Mouse (Mus musculus): ENCODE data around the gene Kcnma1. TPM values are rescaled to one million over a fixed set of nuclear protein-coding genes. Genes with fewer than 3 reads are reported as not detected.

The Kcnma1 gene
- total RNA-seq (2021) = under 1 TPM; 0.39 to 0.98 TPM
- long read RNA-seq, experiment 1 = 0 reads
- long read RNA-seq, experiment 2, partial matches to known transcripts = 0 of 1 reads
- long read RNA-seq, experiment 2, other reads (novel, unspliced or antisense) = 1 of 1 reads

DNA sequence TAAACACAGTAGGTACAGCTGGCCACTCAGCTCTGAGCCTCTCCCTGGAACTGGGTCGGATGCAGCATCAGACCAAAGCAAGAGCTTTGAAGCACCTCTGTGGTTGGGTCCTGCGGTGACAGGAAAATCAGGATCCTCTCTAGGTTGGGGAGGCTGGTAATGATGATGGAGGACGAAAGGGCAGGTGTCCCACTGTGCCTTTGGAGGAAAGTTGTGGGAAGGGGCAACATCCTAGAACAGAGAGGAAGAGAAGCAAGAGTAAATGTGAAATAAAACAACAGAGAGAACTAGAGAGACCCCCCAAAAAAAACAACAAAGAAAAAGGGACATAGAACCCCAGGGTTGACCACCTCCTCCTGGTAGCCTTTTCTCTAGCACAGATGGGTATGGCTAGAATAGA is at the start of gene Kcnma1:
Gene Kcnma1, minus strand, starts transcription at position 101 of the 400 bp plus-strand sequence.
- DNase-seq = no peak
- intact Hi-C loops (cut with DNase I) = no loop called here

DNA sequence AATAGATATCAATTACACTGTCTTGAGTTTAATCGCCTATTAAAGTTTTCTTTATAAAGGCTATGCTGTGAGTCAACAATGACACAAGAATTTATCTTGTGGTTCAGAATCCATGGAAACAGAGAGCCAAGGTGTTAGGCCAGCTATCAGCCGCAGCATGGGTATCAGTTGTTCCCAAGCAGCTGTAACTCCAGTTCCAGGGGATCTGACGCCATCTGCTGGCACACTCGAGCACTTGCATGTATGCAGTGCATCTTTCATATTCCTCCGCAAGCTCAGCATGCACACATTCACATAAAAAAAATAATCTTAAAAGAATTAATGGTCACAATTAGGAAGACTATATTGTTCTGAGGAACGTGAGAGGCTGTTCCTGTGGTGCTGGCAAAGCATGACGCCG is 45.5 kb upstream of the Kcnma1 start:
- intact Hi-C loops (cut with DNase I) = loop anchor here (5.0 kb wide), 1 partner anchor 477 kb away; no protein-coding TSS in a partner anchor
- peak in 1 of 2 experiments; percentile 18 for DNase-seq

DNA sequence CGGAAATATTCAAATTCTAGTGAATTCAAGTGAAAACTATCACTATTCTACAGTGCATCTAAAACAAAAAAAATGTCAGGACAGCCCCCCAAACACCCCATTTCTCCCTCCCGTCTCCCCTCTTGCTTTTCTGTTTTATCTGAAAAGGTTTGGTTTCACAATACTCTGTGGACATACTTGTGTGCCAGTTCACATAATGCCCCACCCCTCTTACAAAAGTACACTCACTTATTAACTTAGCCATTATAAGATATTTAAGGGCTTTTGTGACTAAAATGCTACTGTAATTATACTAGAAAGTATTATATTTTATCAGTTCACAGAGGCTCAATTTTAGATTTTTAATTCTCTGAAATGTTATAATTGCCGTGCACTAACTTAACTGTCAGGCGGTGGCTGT is 45.0 kb upstream of the Kcnma1 start:
- no peak for DNase-seq
- intact Hi-C loops (cut with DNase I) = no loop called here

- intact Hi-C loops (cut with DNase I) = no loop called here
- DNase-seq = no peak
These were observed 37.5 kb upstream of the Kcnma1 start for GRCm38 (mm10) chr14:24051821-24052220.

DNA sequence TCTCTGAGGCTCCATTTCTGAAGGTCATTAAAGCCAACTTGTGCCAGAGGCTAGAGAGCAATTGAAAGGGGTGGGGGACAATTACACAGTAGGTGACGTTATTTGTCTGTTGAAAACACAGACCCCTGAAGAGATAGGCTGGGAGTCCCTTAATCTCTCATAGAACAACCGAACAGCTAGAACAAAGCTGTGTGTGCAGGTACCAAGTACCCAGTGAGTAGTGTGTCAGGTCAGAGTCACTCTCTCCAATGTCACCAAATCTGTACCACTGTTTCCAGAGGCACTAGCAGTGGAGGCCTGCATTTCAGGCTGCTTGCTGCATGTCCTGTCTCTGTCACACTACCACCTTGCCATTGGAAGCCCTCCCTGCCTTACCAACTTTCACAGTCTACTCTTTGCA is 22.3 kb upstream of the Kcnma1 start:
- intact Hi-C loops (cut with DNase I) = no loop called here
- no peak for DNase-seq

DNA sequence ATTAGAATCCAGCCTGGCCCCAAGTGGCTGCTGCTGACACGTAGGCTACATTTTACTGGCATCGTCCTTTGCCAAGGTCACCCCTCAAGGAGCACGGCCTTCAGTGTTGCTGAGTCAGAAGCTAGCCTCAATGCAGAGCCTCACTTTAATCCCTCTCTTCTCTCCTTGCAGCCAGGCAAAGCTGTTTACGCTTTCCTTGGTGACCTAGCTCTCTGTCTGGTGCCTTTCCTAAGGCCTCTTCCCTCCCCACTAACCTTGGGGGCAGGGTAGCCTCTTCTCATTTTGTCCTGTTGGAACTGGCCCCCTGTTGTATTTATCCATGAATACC is 21.9 kb upstream of the Kcnma1 start:
- intact Hi-C loops (cut with DNase I) = no loop called here
- DNase-seq = no peak

GRCm38 (mm10) chr14:24035486-24036207 is 21.4 kb upstream of the Kcnma1 start:
- intact Hi-C loops (cut with DNase I) = no loop called here
- no peak for DNase-seq

GRCm38 (mm10) chr14:24032876-24033389 is 18.6 kb upstream of the Kcnma1 start:
- intact Hi-C loops (cut with DNase I) = no loop called here
- DNase-seq = no peak

- intact Hi-C loops (cut with DNase I) = no loop called here
- no peak for DNase-seq
These were observed 17.9 kb upstream of the Kcnma1 start for GRCm38 (mm10) chr14:24032201-24032600.

GRCm38 (mm10) chr14:24020718-24021117 is 6.4 kb upstream of the Kcnma1 start:
- intact Hi-C loops (cut with DNase I) = no loop called here
- DNase-seq = no peak

GRCm38 (mm10) chr14:24009978-24010377 is 4.3 kb downstream of the Kcnma1 start:
- DNase-seq = no peak
- intact Hi-C loops (cut with DNase I) = loop anchor here (2.0 kb wide), 1 partner anchor 427 kb away; no protein-coding TSS in a partner anchor

- DNase-seq = peak; percentile 62 to 82
- intact Hi-C loops (cut with DNase I) = loop anchor here (1.0 to 2.0 kb wide), 2 partner anchors 217 to 425 kb away; no protein-coding TSS in a partner anchor
These were observed 6.0 kb downstream of the Kcnma1 start for GRCm38 (mm10) chr14:24008252-24008651.

DNA sequence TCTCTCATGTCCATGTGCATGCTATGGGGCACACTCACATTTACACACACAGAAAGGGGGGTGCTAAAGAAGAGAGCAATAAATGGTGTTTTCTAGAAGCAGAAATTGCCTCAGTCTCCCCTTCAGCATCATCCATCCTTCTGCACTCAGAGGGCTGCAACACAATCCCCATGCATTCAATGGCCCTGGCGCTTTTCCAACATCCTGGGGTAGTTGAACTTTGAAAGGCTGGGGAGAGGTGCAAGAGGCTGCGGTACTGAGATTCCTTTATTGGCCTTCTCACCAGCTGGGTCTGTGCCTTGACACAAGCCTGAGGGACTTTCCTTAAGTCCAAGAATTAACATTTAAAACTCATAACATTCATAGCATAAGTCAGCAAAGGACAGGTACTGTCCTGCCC is 8.0 kb downstream of the Kcnma1 start:
- intact Hi-C loops (cut with DNase I) = no loop called here
- DNase-seq = no peak

GRCm38 (mm10) chr14:24004471-24005271 is 9.6 kb downstream of the Kcnma1 start:
- DNase-seq = peak; percentile 5 to 8

GRCm38 (mm10) chr14:24003450-24004381 is 10.6 kb downstream of the Kcnma1 start:
- peak; percentile 7 to 20 for DNase-seq
- intact Hi-C loops (cut with DNase I) = no loop called here

More at GRCm38 (mm10) chr14:24004471-24005271, 9.6 kb downstream of the Kcnma1 start:
- intact Hi-C loops (cut with DNase I) = no loop called here

GRCm38 (mm10) chr14:24002647-24003046 is 11.6 kb downstream of the Kcnma1 start:
- DNase-seq = no peak
- intact Hi-C loops (cut with DNase I) = no loop called here

GRCm38 (mm10) chr14:23997912-23998311 is 16.4 kb downstream of the Kcnma1 start:
- no peak for DNase-seq
- intact Hi-C loops (cut with DNase I) = no loop called here

DNA sequence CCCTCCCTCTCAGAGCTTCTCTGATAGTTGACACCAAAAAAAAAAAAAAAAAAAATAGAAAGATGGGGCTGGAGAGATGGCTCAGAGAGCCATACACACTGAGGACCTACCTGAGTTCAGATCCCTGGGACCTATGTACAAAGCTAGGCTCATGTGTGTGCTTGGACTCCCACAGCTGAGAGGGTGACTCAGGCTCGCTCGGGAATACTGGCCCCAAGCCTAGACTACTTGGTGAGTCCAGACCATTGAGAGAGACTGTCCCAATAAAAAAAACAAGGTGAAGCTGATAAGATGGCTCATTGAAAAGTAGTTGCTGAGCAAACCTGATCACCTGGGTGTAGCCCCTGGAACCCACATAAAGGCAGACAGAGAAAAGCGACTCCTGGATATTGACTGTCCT is 18.5 kb downstream of the Kcnma1 start:
- DNase-seq = no peak
- intact Hi-C loops (cut with DNase I) = no loop called here

DNA sequence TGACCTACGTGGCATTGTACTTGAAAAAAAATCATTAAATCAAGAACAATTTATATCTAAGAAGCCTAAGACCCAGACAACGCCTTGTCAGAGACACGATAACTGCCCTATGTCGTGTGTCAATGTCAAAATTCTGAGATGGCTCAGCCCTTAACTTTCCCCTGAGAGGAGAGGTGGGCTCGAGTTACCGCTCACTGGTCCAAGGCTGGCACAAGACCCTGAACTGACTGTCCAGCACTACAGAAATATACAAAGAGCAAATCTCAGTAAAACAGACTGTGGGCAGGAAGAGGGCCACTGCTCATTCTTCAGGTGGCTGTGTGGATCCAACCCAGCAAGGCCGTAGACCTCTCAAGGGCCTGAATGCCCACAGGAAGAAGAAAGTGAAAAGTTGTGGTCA is 23.4 kb downstream of the Kcnma1 start:
- intact Hi-C loops (cut with DNase I) = no loop called here
- DNase-seq = no peak

DNA sequence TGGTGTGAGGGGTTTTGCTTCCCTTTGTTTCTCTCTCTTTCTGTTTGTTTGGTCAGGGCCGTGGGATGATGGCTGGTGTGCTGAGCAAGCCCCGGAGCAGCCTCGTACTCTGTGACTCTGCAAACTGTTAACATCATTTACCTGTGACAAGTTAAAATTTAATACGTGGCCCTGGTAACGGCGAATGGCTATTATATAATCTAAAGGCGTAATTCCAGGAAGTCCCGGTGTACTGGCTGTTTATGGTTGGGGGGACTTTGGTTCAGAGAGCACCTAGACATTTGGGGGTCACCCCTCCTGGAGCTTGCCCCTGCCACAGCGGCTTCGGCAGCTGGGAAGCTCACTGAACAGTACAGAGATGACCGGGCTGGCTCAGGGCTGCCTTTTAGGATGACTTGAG is 24.6 kb downstream of the Kcnma1 start:
- intact Hi-C loops (cut with DNase I) = no loop called here
- no peak for DNase-seq

Data from heart, postnatal 14 days (tissue).